Mouse (Mus musculus) G1E-ER4 (cell line): ENCODE data around the gene Tbcd. TPM values are rescaled to one million over a fixed set of nuclear protein-coding genes. Genes with fewer than 3 reads are reported as not detected.

Experiments
- GATA1 ChIP-seq: IDR thresholded peaks from one replicate; pipeline ENCODE4 v1.8.0; 2012; ENCODE audit warnings: low read length, inconsistent platforms
- polyA plus RNA-seq: library from polyadenylated mRNA; stranded (reverse); fragments of >175 nt; gene quantifications from 2 replicates; pipeline ENCODE4 v1.2.3, GENCODE M21; 2012

The Tbcd gene
- polyA plus RNA-seq, 1 experiment, result 6.6 TPM

GRCm38 (mm10) chr11:121545398-121546034 is 93.8 kb downstream of the Tbcd start:
- TF ChIP-seq GATA1, result no peak

GRCm38 (mm10) chr11:121547234-121547633 is 95.5 kb downstream of the Tbcd start:
- TF ChIP-seq GATA1, result no peak

GRCm38 (mm10) chr11:121547925-121548324 is 96.2 kb downstream of the Tbcd start:
- TF ChIP-seq GATA1, result peak; percentile 5

GRCm38 (mm10) chr11:121548996-121549842 is 97.5 kb downstream of the Tbcd start:
- TF ChIP-seq GATA1, result no peak

- TF ChIP-seq GATA1, result no peak
Observed at GRCm38 (mm10) chr11:121549843-121550647, 98.3 kb downstream of the Tbcd start.

- TF ChIP-seq GATA1, result no peak
Observed at GRCm38 (mm10) chr11:121551206-121551799, 99.6 kb downstream of the Tbcd start.

GRCm38 (mm10) chr11:121552167-121552566 is 100.4 kb downstream of the Tbcd start:
- no peak for TF ChIP-seq GATA1

GRCm38 (mm10) chr11:121552846-121553457 is 101.2 kb downstream of the Tbcd start:
- no peak for TF ChIP-seq GATA1

GRCm38 (mm10) chr11:121553458-121553857 is 101.7 kb downstream of the Tbcd start:
- TF ChIP-seq GATA1, result no peak

- no peak for TF ChIP-seq GATA1
Observed at GRCm38 (mm10) chr11:121556727-121557126, 105.0 kb downstream of the Tbcd start.

- TF ChIP-seq GATA1, result no peak
Observed at GRCm38 (mm10) chr11:121557946-121558345, 106.2 kb downstream of the Tbcd start.

- no peak for TF ChIP-seq GATA1
Observed at GRCm38 (mm10) chr11:121558522-121558921, 106.8 kb downstream of the Tbcd start.

GRCm38 (mm10) chr11:121559527-121560293 is 108.0 kb downstream of the Tbcd start:
- TF ChIP-seq GATA1, result peak; percentile 35

GRCm38 (mm10) chr11:121560294-121560663 is 108.5 kb downstream of the Tbcd start:
- no peak for TF ChIP-seq GATA1

GRCm38 (mm10) chr11:121563312-121563711 is 111.6 kb downstream of the Tbcd start:
- TF ChIP-seq GATA1, result no peak
